Mouse (Mus musculus): ENCODE data around the gene Zbtb21.

The Zbtb21 gene

GRCm38 (mm10) chr16:97897346-97898024 is 64.9 kb downstream of the Zbtb21 start:
- Histone ChIP-seq H3K36me3 (ENCODE audit: insufficient read depth, low read length) (no peaks in the 10 kb centered on the region), H3K27me3 (ENCODE audit: insufficient read depth, low read length) (no peaks in the 10 kb centered on the region), H3K4me3 (replicated peaks; ENCODE audit: low read length) (no peak overlapping the region), H3K4me1 (replicated peaks; ENCODE audit: low read depth, low read length) (no peaks in the 10 kb centered on the region), H3K9me3 (ENCODE audit: low read length) (no peaks in the 10 kb centered on the region)
- no peak for TF ChIP-seq CTCF (conservative IDR thresholded peaks at IDR 0.05; ENCODE audit: low read length)
- no peak for TF ChIP-seq POU5F1 (IDR thresholded peaks at IDR 0.05; ENCODE audit: borderline replicate concordance, low read length)
- TF ChIP-seq NANOG (IDR thresholded peaks at IDR 0.05; ENCODE audit: borderline replicate concordance, low read length): no peak
